Mouse (Mus musculus) spleen, adult 2 months (tissue): ENCODE data around the gene Stambpl1.

Experiments
- CTCF ChIP-seq: fragments of 200-500 bp; IDR thresholded peaks from 2 replicates; pipeline ENCODE4 v1.5.1; 2011; ENCODE audit warnings: mild to moderate bottlenecking, inconsistent platforms; ENCODE audit not compliant: insufficient read depth, insufficient read length, insufficient replicate concordance; ENCODE audit errors: extremely low read depth
- POLR2A ChIP-seq: fragments of 200-500 bp; IDR thresholded peaks from 2 replicates; pipeline ENCODE4 v1.6.1; 2011; ENCODE audit warnings: low read depth, low read length, inconsistent platforms

DNA sequence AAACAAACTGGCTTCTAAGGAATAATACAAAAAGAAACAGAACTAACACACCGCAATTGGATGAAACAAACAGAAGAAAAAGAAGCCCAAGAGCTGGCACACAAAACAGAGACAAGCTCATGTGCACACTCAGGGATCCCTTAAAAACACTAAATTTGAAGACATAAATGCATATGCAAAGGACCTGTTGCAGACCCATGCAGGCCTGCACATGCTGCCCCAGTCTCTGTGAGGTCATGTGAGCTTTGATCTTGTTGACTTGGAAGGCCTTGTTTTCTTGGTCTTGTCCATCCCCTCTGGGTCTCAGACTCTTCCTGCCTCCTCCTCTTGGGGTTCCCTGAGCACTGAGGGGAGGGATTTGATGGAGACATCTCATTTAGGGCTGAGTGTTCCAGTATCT, 96.7 kb downstream of the Stambpl1 start:
- TF ChIP-seq CTCF = no peak
- no peak for TF ChIP-seq POLR2A
